Mouse (Mus musculus) cerebellum, adult 2 months (tissue): Measurements from ENCODE around the gene Srr. TPM values are rescaled to one million over a fixed set of nuclear protein-coding genes. Genes with fewer than 3 reads are reported as not detected.

Experiments
- DNase-seq, 2 experiments: peaks; one replicate each; pipeline ENCODE4 v3.0.0; 2021
- H3K27ac ChIP-seq: fragments of 200-500 bp; 2 replicates; pipeline ENCODE4 v1.5.1; 2012; ENCODE audit warnings: low read length, control low read depth, inconsistent platforms; ENCODE audit not compliant: insufficient read depth
- H3K27me3 ChIP-seq: fragments of 200-500 bp; 2 replicates; pipeline ENCODE4 v1.6.1; 2012; ENCODE audit warnings: inconsistent platforms, mild to moderate bottlenecking, low read length, moderate library complexity; ENCODE audit not compliant: control insufficient read depth, insufficient read depth
- H3K4me1 ChIP-seq: fragments of 200-500 bp; 2 replicates; pipeline ENCODE4 v1.6.1; 2011; ENCODE audit warnings: low read length; ENCODE audit not compliant: control insufficient read depth, insufficient read depth
- H3K4me3 ChIP-seq: fragments of 200-500 bp; replicated peaks from 2 replicates; pipeline ENCODE3; 2011; ENCODE audit warnings: mild to moderate bottlenecking, low read depth, low read length, control low read depth; ENCODE audit not compliant: insufficient read depth
- CTCF ChIP-seq: fragments of 200-500 bp; IDR thresholded peaks from 2 replicates; pipeline ENCODE4 v1.5.1; 2011; ENCODE audit warnings: low read depth, mild to moderate bottlenecking, control low read depth, low read length, moderate library complexity, borderline replicate concordance; ENCODE audit not compliant: insufficient read depth
- POLR2A ChIP-seq: fragments of 200-500 bp; IDR thresholded peaks from 2 replicates; pipeline ENCODE4 v1.6.1; 2011; ENCODE audit warnings: low read length, control low read depth, borderline replicate concordance; ENCODE audit not compliant: insufficient read depth
- WGBS: fragments of 180-500 bp; shearing (Covaris S2); methylation state at CpG from one replicate; pipeline ENCODE4 v1.1.7; 2018; 5-methylcytosine and 5-hydroxymethylcytosine counted together
- polyA plus RNA-seq: library from polyadenylated mRNA; depleted of rRNA; stranded (reverse); fragments of >200 nt; gene quantifications from 2 replicates; pipeline ENCODE4 v1.2.3, GENCODE M21; 2012; rRNA removed

Gene Srr
- 36.5 and 37.8 TPM in 2 replicates for polyA plus RNA-seq

DNA sequence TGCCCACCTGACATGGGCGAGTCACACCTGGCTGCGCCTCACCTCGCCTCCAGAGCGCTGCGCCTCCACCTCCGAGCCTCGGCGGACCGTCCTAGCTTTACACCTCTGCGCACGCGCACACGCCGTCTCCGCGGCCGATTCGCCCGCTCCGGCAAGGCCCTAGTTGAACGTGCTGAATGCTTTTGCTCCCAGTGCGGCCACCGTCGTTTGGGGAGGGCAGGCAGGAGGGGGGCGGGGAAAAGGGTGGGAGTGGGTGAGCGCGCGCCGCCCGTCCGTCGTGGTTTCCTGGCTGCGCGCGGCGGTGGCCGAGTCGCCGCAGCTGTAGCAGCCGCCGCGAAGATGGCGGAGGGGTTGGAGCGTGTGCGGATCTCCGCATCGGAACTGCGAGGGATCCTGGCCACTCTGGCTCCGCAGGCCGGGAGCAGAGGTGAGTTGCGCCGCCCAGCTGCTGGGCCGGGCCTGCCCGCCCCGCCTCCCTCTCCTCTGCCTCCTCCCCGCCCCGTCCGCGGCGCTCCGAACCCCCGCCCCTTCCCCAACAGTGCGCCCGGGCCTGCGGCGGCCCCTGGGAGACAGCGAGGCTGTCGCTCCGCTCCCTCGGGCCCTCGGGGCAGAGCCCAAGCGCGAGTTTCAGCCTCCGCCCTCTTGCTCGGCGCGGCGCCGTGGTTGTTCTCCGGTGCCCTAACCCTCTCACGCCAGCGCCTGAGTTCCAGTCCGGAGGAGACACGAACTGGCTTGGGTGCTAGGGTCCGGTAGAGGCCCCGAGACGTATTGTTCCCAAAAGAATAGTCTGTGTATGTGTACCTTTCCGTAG is at the start of gene Srr, which contains the start of gene Smg6:
Srr (minus strand) TSS at position 372 of the 811 bp plus-strand sequence.
Smg6 (plus strand) TSS at position 247 of the 811 bp plus-strand sequence.
- peak within 1 kb of the TSS; percentile 70 for H3K4me3 ChIP-seq
- WGBS: under 1% methylated on average over 84 of the region's 88 CpGs
- TF ChIP-seq POLR2A (peak; percentile 89), CTCF (no peak)
- peak; percentile 96 to 97 for DNase-seq
- no peaks in the 10 kb centered on the region for H3K4me1 ChIP-seq
- H3K27me3 ChIP-seq: no peaks in the 10 kb centered on the region
- peak within 1 kb of the TSS; percentile 74 for H3K27ac ChIP-seq

DNA sequence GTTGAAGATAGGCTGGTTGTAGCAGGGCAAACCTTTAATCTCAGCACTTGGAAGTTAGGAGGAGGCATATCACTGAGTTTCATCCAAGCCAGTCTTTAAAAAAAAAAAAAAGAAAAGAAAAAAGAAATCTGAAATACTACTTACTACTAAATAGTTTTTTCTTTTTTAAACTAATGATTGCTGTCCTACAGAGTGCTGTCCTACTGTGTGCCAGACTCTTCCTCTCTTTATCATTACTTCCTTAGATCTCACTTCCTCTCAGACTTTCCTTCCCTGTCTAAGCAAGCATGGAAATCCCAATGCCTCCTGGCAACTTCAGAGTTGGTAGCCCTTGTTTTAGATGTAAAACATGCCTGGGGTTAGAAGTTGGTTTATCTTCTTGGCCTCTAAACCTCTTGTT is 48.9 kb upstream of the Srr start:
- no peak for TF ChIP-seq CTCF
- no peak for TF ChIP-seq POLR2A
- Histone ChIP-seq H3K4me1 (no peaks in the 10 kb centered on the region), H3K4me3 (no peak overlapping the region), H3K27me3 (no peaks in the 10 kb centered on the region), H3K27ac (no peak overlapping the region)
- no peak for DNase-seq

- H3K4me1 ChIP-seq: no peaks in the 10 kb centered on the region
- H3K27ac ChIP-seq: no peak overlapping the region
- no peak for DNase-seq
- H3K4me3 ChIP-seq: no peak overlapping the region
- H3K27me3 ChIP-seq: no peaks in the 10 kb centered on the region
- TF ChIP-seq POLR2A (no peak), CTCF (no peak)
- WGBS: 63% methylated on average over 7 of the region's 7 CpGs
Measured at GRCm38 (mm10) chr11:74973290-74974157, 47.8 kb upstream of the Srr start.

GRCm38 (mm10) chr11:74965516-74965915 is 39.8 kb upstream of the Srr start:
- WGBS: 94% methylated on average over 3 of the region's 3 CpGs
- no peak for DNase-seq
- no peaks in the 10 kb centered on the region for H3K27me3 ChIP-seq

GRCm38 (mm10) chr11:74962846-74963407 is 37.2 kb upstream of the Srr start:
- peak in 1 of 2 experiments; percentile 49 for DNase-seq
- Histone ChIP-seq H3K27me3 (no peaks in the 10 kb centered on the region), H3K4me1 (no peaks in the 10 kb centered on the region), H3K27ac (no peak overlapping the region), H3K4me3 (no peak overlapping the region)
- TF ChIP-seq CTCF: no peak
- TF ChIP-seq POLR2A: no peak
- WGBS: 25% methylated on average over 2 of the region's 2 CpGs

More at GRCm38 (mm10) chr11:74965516-74965915, 39.8 kb upstream of the Srr start:
- Histone ChIP-seq H3K4me3 (no peak overlapping the region), H3K4me1 (no peaks in the 10 kb centered on the region), H3K27ac (no peak overlapping the region)
- TF ChIP-seq POLR2A (no peak), CTCF (no peak)

DNA sequence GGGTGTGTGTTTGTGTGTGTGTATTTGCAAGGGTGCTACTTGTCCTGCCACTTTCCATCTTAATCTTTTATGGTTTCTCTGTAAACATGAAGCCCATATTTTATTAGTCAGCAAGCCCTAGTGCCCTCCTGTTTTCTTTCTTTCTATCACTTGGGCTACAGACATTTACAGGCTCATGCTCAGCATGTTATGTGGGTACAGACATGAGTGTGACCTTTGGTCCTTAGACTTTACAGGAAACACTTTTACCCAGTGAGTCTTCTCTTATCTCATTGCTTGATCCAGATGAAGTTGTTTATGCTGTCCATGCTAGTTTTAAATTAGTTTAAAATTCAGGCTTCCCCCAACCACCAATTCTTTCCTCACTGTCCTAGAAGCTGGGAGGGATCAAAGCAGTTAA is 36.2 kb upstream of the Srr start:
- H3K27ac ChIP-seq: no peak overlapping the region
- no peak overlapping the region for H3K4me3 ChIP-seq
- no peaks in the 10 kb centered on the region for H3K27me3 ChIP-seq
- no peaks in the 10 kb centered on the region for H3K4me1 ChIP-seq
- TF ChIP-seq CTCF: no peak
- TF ChIP-seq POLR2A: no peak
- no peak for DNase-seq

- 97% methylated on average over 9 of the region's 9 CpGs for WGBS
- DNase-seq: no peak
- Histone ChIP-seq H3K27ac (no peak overlapping the region), H3K4me1 (peaks cover 3% of the 10 kb centered on the region; the same call in 1 of the 2 replicates), H3K27me3 (no peaks in the 10 kb centered on the region), H3K4me3 (no peak overlapping the region)
- TF ChIP-seq CTCF (no peak), POLR2A (no peak)
Measured at GRCm38 (mm10) chr11:74960031-74960551, 34.3 kb upstream of the Srr start.
